Mouse (Mus musculus): Measurements from ENCODE around the gene Rps16. TPM values are rescaled to one million over a fixed set of nuclear protein-coding genes. Genes with fewer than 3 reads are reported as not detected.
"Not testable (repeated sequence)": the region's sequence is repeated elsewhere in the genome, so short reads cannot be mapped to it uniquely, and the experiment has no call there.

Rps16 gene
- polyA plus RNA-seq, 1 experiment from 2014 or later, result 988 TPM

DNA sequence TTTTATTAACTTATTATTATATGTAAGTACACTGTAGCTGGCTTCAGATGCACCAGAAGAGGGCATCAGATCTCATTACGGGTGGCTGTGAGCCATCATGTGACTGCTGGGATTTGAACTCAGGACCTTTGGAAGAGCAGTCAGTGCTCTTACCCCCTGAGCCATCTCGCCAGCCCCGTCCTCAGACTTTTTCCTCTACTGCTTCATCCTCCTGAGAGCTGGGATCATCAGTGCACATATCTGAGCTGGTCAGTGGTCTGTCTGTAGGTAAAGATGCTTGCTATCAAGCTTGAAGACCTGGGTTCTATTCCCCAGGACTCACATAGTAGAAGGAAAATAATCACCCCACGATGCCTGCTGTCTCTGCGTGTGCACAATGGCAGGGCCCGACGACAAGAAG lies 36.9 kb downstream of the Rps16 start:
- H3K4me3 ChIP-seq (ENCODE audit: low read depth, low read length); H3K4me1 ChIP-seq (ENCODE audit: control insufficient read depth, insufficient read depth, low read length); H3K4me2 ChIP-seq (ENCODE audit: low read depth, low read length); H3K9me3 ChIP-seq (replicated peaks; ENCODE audit: control insufficient read depth, low read length); H3K27me3 ChIP-seq (ENCODE audit: control insufficient read depth, insufficient read depth, low read length); H3K27ac ChIP-seq (replicated peaks; ENCODE audit: low read depth, low read length); ATAC-seq (replicated peaks; ENCODE audit: insufficient number of reproducible peaks, low FRiP score, low TSS enrichment, low read depth); H3K36me3 ChIP-seq (replicated peaks; ENCODE audit: control insufficient read depth, insufficient read depth, low read depth, low read length); H3K9ac ChIP-seq (replicated peaks; ENCODE audit: low read length); DNase-seq (ENCODE audit: low spot score): not testable (repeated sequence)
- WGBS, result 87% methylated on average over 7 of the region's 7 CpGs

DNA sequence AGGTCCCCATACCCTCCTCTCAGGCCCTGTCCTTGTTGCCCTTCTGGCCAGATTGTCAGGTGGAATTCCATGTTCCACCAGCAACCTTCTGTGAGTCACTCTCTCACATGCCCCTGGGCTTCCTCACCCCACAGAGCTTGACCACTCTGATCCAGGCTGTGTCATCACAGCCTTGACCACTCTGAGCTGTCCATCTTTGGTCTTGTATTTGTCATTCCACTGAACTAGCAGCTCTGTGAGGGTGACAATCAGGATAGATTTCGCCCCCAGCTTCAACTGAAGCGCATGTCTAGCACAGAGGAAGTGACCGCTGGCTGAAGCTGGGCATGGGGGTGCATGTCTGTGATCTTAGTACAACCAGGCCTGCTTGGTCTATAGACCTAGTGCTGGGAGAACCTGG lies 39.9 kb downstream of the Rps16 start:
- Histone ChIP-seq H3K36me3 (replicated peaks; ENCODE audit: control insufficient read depth, insufficient read depth, low read depth, low read length) (peaks cover 3% of the 10 kb centered on the region), H3K9ac (replicated peaks; ENCODE audit: low read length) (no peak overlapping the region), H3K9me3 (replicated peaks; ENCODE audit: control insufficient read depth, low read length) (no peaks in the 10 kb centered on the region), H3K4me1 (ENCODE audit: control insufficient read depth, insufficient read depth, low read length) (no peaks in the 10 kb centered on the region), H3K4me3 (ENCODE audit: low read depth, low read length) (no peak overlapping the region), H3K27ac (replicated peaks; ENCODE audit: low read depth, low read length) (no peak overlapping the region), H3K4me2 (ENCODE audit: low read depth, low read length) (no peak overlapping the region), H3K27me3 (ENCODE audit: control insufficient read depth, insufficient read depth, low read length) (no peaks in the 10 kb centered on the region)
- ATAC-seq (replicated peaks; ENCODE audit: insufficient number of reproducible peaks, low FRiP score, low TSS enrichment, low read depth) (no peak), DNase-seq (ENCODE audit: low spot score) (no peak)
- WGBS, result 97% methylated on average over 3 of the region's 3 CpGs

DNA sequence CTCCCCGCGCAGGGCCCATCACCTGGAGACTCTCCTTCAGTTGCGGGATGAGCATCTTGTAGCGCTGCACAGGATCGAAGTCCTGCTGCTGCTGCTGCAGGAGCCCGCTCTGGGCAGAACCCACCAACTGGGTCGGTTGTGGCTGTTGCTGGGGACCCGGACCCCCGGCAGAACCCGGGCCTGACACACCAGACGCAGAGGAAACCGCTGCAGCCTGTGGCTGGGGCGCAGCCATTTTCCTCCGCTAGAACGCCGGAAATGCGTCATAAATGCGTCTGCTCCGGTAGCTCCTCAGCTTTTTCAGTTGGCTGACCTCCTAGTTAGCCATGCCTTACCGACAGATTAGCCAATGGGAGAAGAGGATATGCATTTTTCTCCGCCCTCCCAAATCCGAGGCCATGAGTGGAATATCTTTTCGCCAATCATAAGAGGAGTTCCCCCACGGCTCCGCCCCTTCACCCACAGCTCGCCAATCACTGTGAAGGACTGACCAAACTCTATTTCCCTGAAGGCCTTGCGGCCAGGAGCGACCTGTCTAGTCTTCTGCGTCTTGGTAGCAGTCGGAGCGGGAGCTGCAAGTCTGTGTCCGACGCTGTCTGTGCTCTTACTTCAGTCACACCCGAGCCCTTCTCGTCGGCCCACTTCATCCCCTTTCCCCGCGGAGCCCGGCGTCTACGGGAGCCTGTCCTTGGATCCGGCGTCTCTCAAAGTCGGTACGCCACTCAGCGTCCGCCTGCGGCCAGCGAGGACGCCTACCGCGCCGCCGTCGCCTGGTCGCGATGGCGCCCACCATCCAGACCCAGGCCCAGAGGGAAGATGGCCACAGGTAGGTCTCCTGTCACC lies 42.2 kb downstream of the Rps16 start, which contains the start of the genes Med29 and Paf1:
TSS of gene Med29 (minus strand) at position 280 of the 843 bp plus-strand sequence.
TSS of gene Paf1 (plus strand) at position 523 of the 843 bp plus-strand sequence.
- ATAC-seq (replicated peaks; ENCODE audit: insufficient number of reproducible peaks, low FRiP score, low TSS enrichment, low read depth), result peak; percentile 97
- Histone ChIP-seq H3K9me3 (replicated peaks; ENCODE audit: control insufficient read depth, low read length) (no peaks in the 10 kb centered on the region), H3K36me3 (replicated peaks; ENCODE audit: control insufficient read depth, insufficient read depth, low read depth, low read length) (peaks cover 3% of the 10 kb centered on the region), H3K4me1 (ENCODE audit: control insufficient read depth, insufficient read depth, low read length) (no peaks in the 10 kb centered on the region), H3K27me3 (ENCODE audit: control insufficient read depth, insufficient read depth, low read length) (no peaks in the 10 kb centered on the region), H3K4me2 (ENCODE audit: low read depth, low read length) (peak within 1 kb of the TSS; percentile 89), H3K4me3 (ENCODE audit: low read depth, low read length) (peak within 1 kb of the TSS; percentile 79), H3K27ac (replicated peaks; ENCODE audit: low read depth, low read length) (0 out of 2 replicates have a peak within 1 kb of the TSS, but pooled peaks have one; percentile 3), H3K9ac (replicated peaks; ENCODE audit: low read length) (peak within 1 kb of the TSS; percentile 74)
- under 1% methylated on average over 58 of the region's 58 CpGs for WGBS
- DNase-seq (ENCODE audit: low spot score), result peak; percentile 98

DNA sequence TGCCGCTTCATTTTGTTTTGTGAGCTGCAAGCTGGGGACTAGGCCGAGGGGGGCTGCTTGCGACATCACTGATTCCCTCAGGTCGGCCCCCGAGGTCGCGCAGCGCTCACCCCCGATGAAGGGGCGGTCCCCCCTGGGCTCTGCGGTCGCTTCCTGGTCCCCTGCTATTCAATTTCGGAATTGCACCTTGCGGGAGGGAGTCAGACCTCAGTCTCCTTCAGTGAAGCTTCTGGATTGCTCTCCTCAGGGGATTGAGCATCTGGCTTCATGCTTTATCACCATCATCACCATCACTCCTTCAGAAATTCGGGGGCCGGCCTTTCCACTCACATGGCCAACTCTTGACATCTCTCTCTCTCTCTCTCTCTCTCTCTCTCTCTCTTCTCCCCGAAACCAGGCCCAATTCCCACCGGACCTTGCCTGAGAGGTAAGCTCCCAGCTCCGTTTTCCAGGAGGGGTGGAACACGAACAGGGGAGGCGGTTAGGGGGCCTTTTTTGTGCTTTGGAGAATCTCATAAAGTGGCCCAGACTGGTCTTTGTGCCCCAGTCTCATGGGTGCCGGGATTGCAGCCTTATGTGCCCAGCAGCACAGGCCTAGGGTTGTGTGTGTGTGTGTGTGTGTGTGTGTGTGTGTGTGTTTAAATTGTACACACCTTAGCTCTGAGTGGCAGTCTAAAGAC lies 43.0 kb downstream of the Rps16 start:
- no peak; the same call in none of the 2 replicates for ATAC-seq (replicated peaks; ENCODE audit: insufficient number of reproducible peaks, low FRiP score, low TSS enrichment, low read depth)
- no peaks in the 10 kb centered on the region for H3K9me3 ChIP-seq (replicated peaks; ENCODE audit: control insufficient read depth, low read length)
- H3K9ac ChIP-seq (replicated peaks; ENCODE audit: low read length), result peak overlapping the region; percentile 74
- H3K4me3 ChIP-seq (ENCODE audit: low read depth, low read length), result peak overlapping the region; percentile 77
- no peaks in the 10 kb centered on the region for H3K4me1 ChIP-seq (ENCODE audit: control insufficient read depth, insufficient read depth, low read length)
- peaks cover 3% of the 10 kb centered on the region for H3K36me3 ChIP-seq (replicated peaks; ENCODE audit: control insufficient read depth, insufficient read depth, low read depth, low read length)
- peak overlapping the region; percentile 89 for H3K4me2 ChIP-seq (ENCODE audit: low read depth, low read length)
- WGBS, result 5% methylated on average over 22 of the region's 22 CpGs
- H3K27ac ChIP-seq (replicated peaks; ENCODE audit: low read depth, low read length), result 0 out of 2 replicates have a peak overlapping the region, but pooled peaks have one; percentile 3
- no peaks in the 10 kb centered on the region for H3K27me3 ChIP-seq (ENCODE audit: control insufficient read depth, insufficient read depth, low read length)
- no peak for DNase-seq (ENCODE audit: low spot score)

DNA sequence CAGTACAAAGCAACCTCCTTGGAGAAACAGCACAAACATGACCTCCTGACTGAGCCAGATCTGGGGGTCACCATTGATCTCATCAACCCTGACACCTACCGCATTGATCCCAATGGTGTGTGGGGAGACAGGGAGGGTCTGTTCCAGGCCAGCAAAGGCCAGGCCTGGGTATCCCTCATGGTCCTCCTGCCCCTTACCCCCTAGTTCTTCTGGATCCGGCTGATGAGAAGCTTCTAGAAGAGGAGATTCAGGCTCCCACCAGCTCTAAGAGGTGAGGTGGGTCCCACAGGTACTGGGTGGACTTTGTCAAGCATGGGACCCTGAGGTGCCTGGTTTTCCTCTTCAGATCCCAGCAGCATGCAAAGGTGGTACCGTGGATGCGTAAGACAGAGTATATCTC lies 45.0 kb downstream of the Rps16 start:
- no peak for DNase-seq (ENCODE audit: low spot score)
- H3K27me3 ChIP-seq (ENCODE audit: control insufficient read depth, insufficient read depth, low read length), result no peaks in the 10 kb centered on the region
- no peak overlapping the region for H3K4me3 ChIP-seq (ENCODE audit: low read depth, low read length)
- H3K4me1 ChIP-seq (ENCODE audit: control insufficient read depth, insufficient read depth, low read length), result no peaks in the 10 kb centered on the region
- no peak overlapping the region for H3K4me2 ChIP-seq (ENCODE audit: low read depth, low read length)
- no peak for ATAC-seq (replicated peaks; ENCODE audit: insufficient number of reproducible peaks, low FRiP score, low TSS enrichment, low read depth)
- no peaks in the 10 kb centered on the region for H3K9me3 ChIP-seq (replicated peaks; ENCODE audit: control insufficient read depth, low read length)
- no peak overlapping the region for H3K9ac ChIP-seq (replicated peaks; ENCODE audit: low read length)
- H3K36me3 ChIP-seq (replicated peaks; ENCODE audit: control insufficient read depth, insufficient read depth, low read depth, low read length), result peaks cover 6% of the 10 kb centered on the region
- 92% methylated on average over 4 of the region's 4 CpGs for WGBS
- H3K27ac ChIP-seq (replicated peaks; ENCODE audit: low read depth, low read length), result no peak overlapping the region

DNA sequence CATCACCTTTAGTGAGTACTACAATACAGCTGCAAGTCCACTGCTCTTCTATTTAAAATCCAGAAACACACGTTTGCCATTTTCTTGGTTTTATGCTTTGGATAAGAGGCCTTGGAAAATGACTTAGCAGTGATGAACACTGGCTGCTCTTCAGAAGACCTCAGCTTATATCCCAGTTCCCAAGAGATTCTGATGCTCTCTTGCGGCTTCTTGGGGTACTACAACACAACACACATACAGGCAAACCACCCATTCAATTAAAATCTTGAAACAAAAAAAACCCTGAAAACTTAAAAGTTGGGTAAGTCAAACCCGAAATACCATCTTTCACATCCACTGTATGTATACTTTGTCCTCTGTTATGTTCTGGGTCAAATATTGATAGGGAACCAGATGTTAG lies 47.5 kb downstream of the Rps16 start:
- WGBS, result 69% methylated on average over 3 of the region's 3 CpGs
- ATAC-seq (replicated peaks; ENCODE audit: insufficient number of reproducible peaks, low FRiP score, low TSS enrichment, low read depth) (no peak), DNase-seq (ENCODE audit: low spot score) (peak; percentile 43)
- no peak overlapping the region for H3K4me2 ChIP-seq (ENCODE audit: low read depth, low read length)
- peaks cover 11% of the 10 kb centered on the region for H3K36me3 ChIP-seq (replicated peaks; ENCODE audit: control insufficient read depth, insufficient read depth, low read depth, low read length)
- no peak overlapping the region for H3K4me3 ChIP-seq (ENCODE audit: low read depth, low read length)
- no peaks in the 10 kb centered on the region for H3K4me1 ChIP-seq (ENCODE audit: control insufficient read depth, insufficient read depth, low read length)
- H3K9me3 ChIP-seq (replicated peaks; ENCODE audit: control insufficient read depth, low read length), result no peaks in the 10 kb centered on the region
- H3K27me3 ChIP-seq (ENCODE audit: control insufficient read depth, insufficient read depth, low read length), result no peaks in the 10 kb centered on the region
- no peak overlapping the region for H3K27ac ChIP-seq (replicated peaks; ENCODE audit: low read depth, low read length)
- H3K9ac ChIP-seq (replicated peaks; ENCODE audit: low read length), result no peak overlapping the region

DNA sequence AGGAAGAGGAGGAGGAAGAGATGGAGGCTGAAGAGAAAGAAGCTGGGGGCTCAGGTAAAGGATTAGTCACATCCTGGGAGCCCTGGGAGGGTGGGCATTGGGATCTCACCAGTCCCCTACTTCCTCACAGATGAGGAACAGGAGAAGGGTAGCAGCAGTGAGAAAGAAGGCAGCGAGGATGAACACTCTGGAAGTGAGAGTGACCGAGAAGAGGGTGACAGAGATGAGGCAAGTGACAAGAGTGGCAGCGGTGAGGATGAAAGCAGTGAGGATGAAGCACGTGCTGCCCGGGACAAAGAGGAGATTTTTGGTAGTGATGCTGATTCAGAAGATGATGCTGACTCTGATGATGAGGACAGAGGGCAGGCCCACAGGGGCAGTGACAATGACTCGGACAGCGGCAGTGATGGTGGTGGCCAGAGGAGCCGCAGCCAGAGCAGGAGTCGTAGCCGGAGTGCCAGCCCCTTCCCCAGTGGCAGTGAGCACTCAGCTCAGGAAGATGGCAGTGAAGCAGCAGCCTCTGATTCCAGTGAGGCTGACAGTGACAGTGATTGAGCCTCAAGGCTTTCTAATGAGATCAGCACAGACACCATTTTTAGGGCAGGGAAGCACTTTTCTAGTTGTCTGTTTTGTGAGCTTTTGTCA lies 48.4 kb downstream of the Rps16 start:
- Histone ChIP-seq H3K4me2 (ENCODE audit: low read depth, low read length) (no peak overlapping the region), H3K27me3 (ENCODE audit: control insufficient read depth, insufficient read depth, low read length) (no peaks in the 10 kb centered on the region), H3K36me3 (replicated peaks; ENCODE audit: control insufficient read depth, insufficient read depth, low read depth, low read length) (peaks cover 14% of the 10 kb centered on the region), H3K4me1 (ENCODE audit: control insufficient read depth, insufficient read depth, low read length) (no peaks in the 10 kb centered on the region), H3K9ac (replicated peaks; ENCODE audit: low read length) (no peak overlapping the region), H3K4me3 (ENCODE audit: low read depth, low read length) (no peak overlapping the region), H3K27ac (replicated peaks; ENCODE audit: low read depth, low read length) (no peak overlapping the region), H3K9me3 (replicated peaks; ENCODE audit: control insufficient read depth, low read length) (no peaks in the 10 kb centered on the region)
- 94% methylated on average over 10 of the region's 10 CpGs for WGBS
- ATAC-seq (replicated peaks; ENCODE audit: insufficient number of reproducible peaks, low FRiP score, low TSS enrichment, low read depth), result no peak
- no peak for DNase-seq (ENCODE audit: low spot score)

Measured in embryonic facial prominence, embryonic 11.5 days (tissue).